Mouse (Mus musculus) lung, adult 2 months (tissue): Measurements from ENCODE around the gene Gp5.
A peak's percentile ranks its signal among the peaks of the same experiment; 100 is the strongest.

Experiments used
- CTCF ChIP-seq: fragments of 200-500 bp; IDR thresholded peaks from 2 replicates; pipeline ENCODE4 v1.5.1; 2011; ENCODE audit warnings: mild to moderate bottlenecking, low read length, control low read depth; ENCODE audit not compliant: insufficient read depth
- POLR2A ChIP-seq: fragments of 200-500 bp; IDR thresholded peaks from 2 replicates; pipeline ENCODE4 v1.6.1; 2011; ENCODE audit warnings: low read depth, mild to moderate bottlenecking, control low read depth, low read length, borderline replicate concordance; ENCODE audit errors: extremely low read depth

- no peak for TF ChIP-seq POLR2A
- TF ChIP-seq CTCF = peak; percentile 76
Observed at GRCm38 (mm10) chr16:30283743-30284337, 26.7 kb downstream of the Gp5 start.
